Mouse (Mus musculus): ENCODE measurements around the gene Gabpb2. TPM values are rescaled to one million over a fixed set of nuclear protein-coding genes. Genes with fewer than 3 reads are reported as not detected.

Gabpb2 gene
- polyA plus RNA-seq, 1 experiment from 2014 or later, result 9.1 TPM

GRCm38 (mm10) chr3:95235386-95236301 lies 17.9 kb upstream of the Gabpb2 start:
- H3K4me3 ChIP-seq (ENCODE audit: low read depth, low read length), result no peak overlapping the region
- no peaks in the 10 kb centered on the region for H3K27me3 ChIP-seq (replicated peaks; ENCODE audit: control insufficient read depth, insufficient read depth, low read length)
- WGBS, result 89% methylated on average over 23 of the region's 23 CpGs
- H3K9ac ChIP-seq (ENCODE audit: low read depth, low read length), result no peak overlapping the region
- no peak overlapping the region for H3K4me2 ChIP-seq
- ATAC-seq (replicated peaks; ENCODE audit: low FRiP score), result no peak
- peaks cover 26% of the 10 kb centered on the region for H3K4me1 ChIP-seq (replicated peaks; ENCODE audit: control insufficient read depth, insufficient read depth, low read length)
- H3K36me3 ChIP-seq (ENCODE audit: control insufficient read depth, insufficient read depth, low read length), result peaks cover 55% of the 10 kb centered on the region
- no peak overlapping the region for H3K27ac ChIP-seq (ENCODE audit: low read depth, low read length)
- no peaks in the 10 kb centered on the region for H3K9me3 ChIP-seq (ENCODE audit: control insufficient read depth, low read length)
- no peak for DNase-seq (ENCODE audit: low spot score)

GRCm38 (mm10) chr3:95233303-95233980 lies 15.7 kb upstream of the Gabpb2 start:
- Histone ChIP-seq H3K9ac (ENCODE audit: low read depth, low read length) (no peak overlapping the region), H3K36me3 (ENCODE audit: control insufficient read depth, insufficient read depth, low read length) (peaks cover 54% of the 10 kb centered on the region), H3K4me2 (no peak overlapping the region), H3K27ac (ENCODE audit: low read depth, low read length) (no peak overlapping the region), H3K4me3 (ENCODE audit: low read depth, low read length) (no peak overlapping the region), H3K27me3 (replicated peaks; ENCODE audit: control insufficient read depth, insufficient read depth, low read length) (no peaks in the 10 kb centered on the region), H3K9me3 (ENCODE audit: control insufficient read depth, low read length) (no peaks in the 10 kb centered on the region), H3K4me1 (replicated peaks; ENCODE audit: control insufficient read depth, insufficient read depth, low read length) (peaks cover 30% of the 10 kb centered on the region)
- ATAC-seq (replicated peaks; ENCODE audit: low FRiP score), result no peak
- 91% methylated on average over 16 of the region's 16 CpGs for WGBS
- DNase-seq (ENCODE audit: low spot score), result no peak

GRCm38 (mm10) chr3:95232771-95233170 lies 15.1 kb upstream of the Gabpb2 start:
- Histone ChIP-seq H3K9ac (ENCODE audit: low read depth, low read length) (no peak overlapping the region; the same call in 1 of the 2 replicates), H3K9me3 (ENCODE audit: control insufficient read depth, low read length) (no peaks in the 10 kb centered on the region), H3K27ac (ENCODE audit: low read depth, low read length) (no peak overlapping the region), H3K4me2 (no peak overlapping the region), H3K36me3 (ENCODE audit: control insufficient read depth, insufficient read depth, low read length) (peaks cover 48% of the 10 kb centered on the region), H3K4me3 (ENCODE audit: low read depth, low read length) (no peak overlapping the region), H3K27me3 (replicated peaks; ENCODE audit: control insufficient read depth, insufficient read depth, low read length) (no peaks in the 10 kb centered on the region), H3K4me1 (replicated peaks; ENCODE audit: control insufficient read depth, insufficient read depth, low read length) (peaks cover 30% of the 10 kb centered on the region)
- DNase-seq (ENCODE audit: low spot score), result no peak
- ATAC-seq (replicated peaks; ENCODE audit: low FRiP score), result no peak
- 73% methylated on average over 7 of the region's 7 CpGs for WGBS

GRCm38 (mm10) chr3:95231298-95232221 lies 13.8 kb upstream of the Gabpb2 start, which contains the start of gene Mllt11:
Mllt11 (minus strand) TSS chr3:95232171.
- Histone ChIP-seq H3K27me3 (replicated peaks; ENCODE audit: control insufficient read depth, insufficient read depth, low read length) (no peaks in the 10 kb centered on the region), H3K4me3 (ENCODE audit: low read depth, low read length) (peak within 1 kb of the TSS; percentile 87), H3K4me2 (peak within 1 kb of the TSS; percentile 98), H3K4me1 (replicated peaks; ENCODE audit: control insufficient read depth, insufficient read depth, low read length) (peaks cover 32% of the 10 kb centered on the region), H3K9ac (ENCODE audit: low read depth, low read length) (peak within 1 kb of the TSS; percentile 97), H3K27ac (ENCODE audit: low read depth, low read length) (peak within 1 kb of the TSS; percentile 98), H3K36me3 (ENCODE audit: control insufficient read depth, insufficient read depth, low read length) (peaks cover 42% of the 10 kb centered on the region), H3K9me3 (ENCODE audit: control insufficient read depth, low read length) (no peaks in the 10 kb centered on the region)
- no peak; the same call in 1 of the 2 replicates for ATAC-seq (replicated peaks; ENCODE audit: low FRiP score)
- DNase-seq (ENCODE audit: low spot score), result no peak
- WGBS, result 58% methylated on average over 13 of the region's 13 CpGs

GRCm38 (mm10) chr3:95230495-95231297 lies 13.0 kb upstream of the Gabpb2 start:
- Histone ChIP-seq H3K27ac (ENCODE audit: low read depth, low read length) (peak overlapping the region; percentile 98), H3K9me3 (ENCODE audit: control insufficient read depth, low read length) (no peaks in the 10 kb centered on the region), H3K27me3 (replicated peaks; ENCODE audit: control insufficient read depth, insufficient read depth, low read length) (no peaks in the 10 kb centered on the region), H3K9ac (ENCODE audit: low read depth, low read length) (peak overlapping the region; percentile 97), H3K4me3 (ENCODE audit: low read depth, low read length) (peak overlapping the region; percentile 87), H3K4me1 (replicated peaks; ENCODE audit: control insufficient read depth, insufficient read depth, low read length) (peaks cover 32% of the 10 kb centered on the region), H3K36me3 (ENCODE audit: control insufficient read depth, insufficient read depth, low read length) (peaks cover 36% of the 10 kb centered on the region), H3K4me2 (peak overlapping the region; percentile 98)
- WGBS, result 36% methylated on average over 8 of the region's 8 CpGs
- peak; percentile 35; the same call in 1 of the 2 replicates for ATAC-seq (replicated peaks; ENCODE audit: low FRiP score)
- no peak for DNase-seq (ENCODE audit: low spot score)

- H3K4me1 ChIP-seq (replicated peaks; ENCODE audit: control insufficient read depth, insufficient read depth, low read length), result peaks cover 32% of the 10 kb centered on the region
- DNase-seq (ENCODE audit: low spot score), result peak; percentile 52
- peaks cover 35% of the 10 kb centered on the region for H3K36me3 ChIP-seq (ENCODE audit: control insufficient read depth, insufficient read depth, low read length)
- H3K27me3 ChIP-seq (replicated peaks; ENCODE audit: control insufficient read depth, insufficient read depth, low read length), result no peaks in the 10 kb centered on the region
- peak overlapping the region; percentile 98 for H3K4me2 ChIP-seq
- H3K9ac ChIP-seq (ENCODE audit: low read depth, low read length), result peak overlapping the region; percentile 97
- peak overlapping the region; percentile 87 for H3K4me3 ChIP-seq (ENCODE audit: low read depth, low read length)
- no peak; the same call in 1 of the 2 replicates for ATAC-seq (replicated peaks; ENCODE audit: low FRiP score)
- WGBS, result 6% methylated on average over 13 of the region's 13 CpGs
- H3K27ac ChIP-seq (ENCODE audit: low read depth, low read length), result peak overlapping the region; percentile 98
- no peaks in the 10 kb centered on the region for H3K9me3 ChIP-seq (ENCODE audit: control insufficient read depth, low read length)
These were observed 12.2 kb upstream of the Gabpb2 start for GRCm38 (mm10) chr3:95229781-95230494.

GRCm38 (mm10) chr3:95228894-95229780 lies 11.4 kb upstream of the Gabpb2 start:
- peaks cover 32% of the 10 kb centered on the region for H3K4me1 ChIP-seq (replicated peaks; ENCODE audit: control insufficient read depth, insufficient read depth, low read length)
- peak; percentile 24; the same call in 1 of the 2 replicates for ATAC-seq (replicated peaks; ENCODE audit: low FRiP score)

More at GRCm38 (mm10) chr3:95228894-95229780, 11.4 kb upstream of the Gabpb2 start:
- Histone ChIP-seq H3K36me3 (ENCODE audit: control insufficient read depth, insufficient read depth, low read length) (peaks cover 31% of the 10 kb centered on the region), H3K4me2 (peak overlapping the region; percentile 98), H3K27me3 (replicated peaks; ENCODE audit: control insufficient read depth, insufficient read depth, low read length) (no peaks in the 10 kb centered on the region), H3K9me3 (ENCODE audit: control insufficient read depth, low read length) (no peaks in the 10 kb centered on the region), H3K9ac (ENCODE audit: low read depth, low read length) (peak overlapping the region; percentile 97), H3K4me3 (ENCODE audit: low read depth, low read length) (peak overlapping the region; percentile 87), H3K27ac (ENCODE audit: low read depth, low read length) (peak overlapping the region; percentile 98)
- DNase-seq (ENCODE audit: low spot score), result peak; percentile 60
- under 1% methylated on average over 43 of the region's 43 CpGs for WGBS
